Mouse (Mus musculus): Measurements from ENCODE around the gene Aldh3b2. TPM values are rescaled to one million over a fixed set of nuclear protein-coding genes. Genes with fewer than 3 reads are reported as not detected.

Gene Aldh3b2
- polyA plus RNA-seq, 2 experiments, result 14.5 to 28.1 TPM

DNA sequence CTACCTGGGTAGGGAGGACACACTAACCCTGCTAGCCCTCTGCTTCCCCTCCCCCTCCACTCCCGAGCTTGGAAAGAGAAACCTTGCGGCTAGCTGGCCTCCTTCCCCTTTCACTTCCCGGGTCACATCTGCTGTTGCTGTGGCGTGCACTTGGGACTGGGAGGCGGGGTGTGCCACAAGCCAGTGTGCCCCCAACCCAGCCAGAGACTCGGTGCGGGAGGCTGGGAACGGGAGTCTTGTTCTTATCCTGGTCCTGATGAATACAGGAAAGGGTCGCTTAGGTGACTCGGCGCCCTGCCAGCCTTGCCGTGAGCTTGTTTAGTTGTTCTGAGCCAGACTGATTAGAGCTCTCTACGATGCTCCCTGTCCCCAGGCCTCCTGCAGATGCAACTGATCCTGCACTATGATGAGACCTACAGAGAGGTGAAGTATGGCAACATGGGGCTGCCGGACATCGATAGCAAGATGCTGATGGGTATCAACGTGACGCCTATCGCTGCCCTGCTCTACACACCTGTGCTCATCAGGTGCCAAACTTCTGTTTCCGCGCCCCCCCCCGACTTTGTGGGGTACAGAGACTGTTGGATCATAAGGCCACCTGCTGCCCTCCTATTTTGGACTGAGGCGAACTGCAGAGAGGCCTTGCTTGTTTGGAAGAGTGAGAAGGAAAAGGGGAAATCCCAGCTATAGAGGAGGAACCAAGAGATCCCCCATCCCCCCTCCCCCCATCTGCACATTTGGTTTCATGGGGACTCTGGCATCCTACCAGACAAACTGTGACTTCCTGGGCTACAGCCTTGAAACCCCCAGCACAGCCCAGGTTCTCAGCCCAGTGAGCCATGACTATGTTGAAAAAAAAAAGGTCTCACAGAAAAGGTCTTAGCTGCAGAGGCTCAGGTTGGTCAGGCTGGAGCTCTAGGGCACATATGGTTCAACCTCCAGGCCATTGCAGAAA lies 36.0 kb upstream of the Aldh3b2 start:
- H3K9me3 ChIP-seq (ENCODE audit: control insufficient read depth, low read length), result no peaks in the 10 kb centered on the region
- H3K27ac ChIP-seq (replicated peaks; ENCODE audit: low read depth, low read length), result no peak overlapping the region
- H3K4me1 ChIP-seq (ENCODE audit: control insufficient read depth, insufficient read depth, low read length), result peaks cover 11% of the 10 kb centered on the region; the same call in 1 of the 2 replicates
- DNase-seq (ENCODE audit: low spot score), result peak; percentile 29
- peak overlapping the region; percentile 47 for H3K4me3 ChIP-seq (replicated peaks; ENCODE audit: low read length)
- H3K36me3 ChIP-seq (ENCODE audit: control insufficient read depth, insufficient read depth, low read length), result no peaks in the 10 kb centered on the region
- peak overlapping the region; percentile 56 for H3K9ac ChIP-seq (ENCODE audit: low read depth, low read length, severe bottlenecking)
- H3K4me2 ChIP-seq (replicated peaks; ENCODE audit: low read depth, low read length, severe bottlenecking), result peak overlapping the region; percentile 88
- 7% methylated on average over 22 of the region's 22 CpGs for WGBS
- no peak for TF ChIP-seq POLR2A (IDR thresholded peaks at IDR 0.05; ENCODE audit: borderline replicate concordance, extremely low read depth, insufficient read depth, insufficient read length)
- H3K27me3 ChIP-seq (ENCODE audit: control insufficient read depth, insufficient read depth, low read length), result no peaks in the 10 kb centered on the region
- ATAC-seq (ENCODE audit: low FRiP score, low read depth), result no peak

- Histone ChIP-seq H3K9ac (ENCODE audit: low read depth, low read length, severe bottlenecking) (no peak overlapping the region), H3K36me3 (ENCODE audit: control insufficient read depth, insufficient read depth, low read length) (no peaks in the 10 kb centered on the region), H3K4me3 (replicated peaks; ENCODE audit: low read length) (no peak overlapping the region), H3K4me2 (replicated peaks; ENCODE audit: low read depth, low read length, severe bottlenecking) (no peak overlapping the region), H3K27me3 (ENCODE audit: control insufficient read depth, insufficient read depth, low read length) (no peaks in the 10 kb centered on the region), H3K27ac (replicated peaks; ENCODE audit: low read depth, low read length) (no peak overlapping the region), H3K9me3 (ENCODE audit: control insufficient read depth, low read length) (no peaks in the 10 kb centered on the region), H3K4me1 (ENCODE audit: control insufficient read depth, insufficient read depth, low read length) (peaks cover 4% of the 10 kb centered on the region; the same call in 1 of the 2 replicates)
- ATAC-seq (ENCODE audit: low FRiP score, low read depth) (no peak), DNase-seq (ENCODE audit: low spot score) (no peak)
- TF ChIP-seq POLR2A (IDR thresholded peaks at IDR 0.05; ENCODE audit: borderline replicate concordance, extremely low read depth, insufficient read depth, insufficient read length), result no peak
- WGBS, result 85% methylated on average over 7 of the region's 7 CpGs
Measured at GRCm38 (mm10) chr19:3942315-3942714, 29.8 kb upstream of the Aldh3b2 start.

GRCm38 (mm10) chr19:3942986-3943735 lies 29.0 kb upstream of the Aldh3b2 start:
- no peak for TF ChIP-seq POLR2A (IDR thresholded peaks at IDR 0.05; ENCODE audit: borderline replicate concordance, extremely low read depth, insufficient read depth, insufficient read length)
- Histone ChIP-seq H3K36me3 (ENCODE audit: control insufficient read depth, insufficient read depth, low read length) (no peaks in the 10 kb centered on the region), H3K9me3 (ENCODE audit: control insufficient read depth, low read length) (no peaks in the 10 kb centered on the region), H3K9ac (ENCODE audit: low read depth, low read length, severe bottlenecking) (no peak overlapping the region), H3K4me3 (replicated peaks; ENCODE audit: low read length) (no peak overlapping the region), H3K27me3 (ENCODE audit: control insufficient read depth, insufficient read depth, low read length) (no peaks in the 10 kb centered on the region), H3K4me1 (ENCODE audit: control insufficient read depth, insufficient read depth, low read length) (peaks cover 4% of the 10 kb centered on the region; the same call in 1 of the 2 replicates), H3K4me2 (replicated peaks; ENCODE audit: low read depth, low read length, severe bottlenecking) (0 out of 2 replicates have a peak overlapping the region, but pooled peaks have one; percentile 8), H3K27ac (replicated peaks; ENCODE audit: low read depth, low read length) (no peak overlapping the region)
- WGBS, result 19% methylated on average over 27 of the region's 27 CpGs
- ATAC-seq (ENCODE audit: low FRiP score, low read depth) (no peak), DNase-seq (ENCODE audit: low spot score) (no peak)

GRCm38 (mm10) chr19:3945872-3946564 lies 26.1 kb upstream of the Aldh3b2 start:
- H3K9ac ChIP-seq (ENCODE audit: low read depth, low read length, severe bottlenecking), result no peak overlapping the region
- WGBS, result 32% methylated on average over 10 of the region's 10 CpGs
- DNase-seq (ENCODE audit: low spot score) (no peak), ATAC-seq (ENCODE audit: low FRiP score, low read depth) (no peak)
- no peaks in the 10 kb centered on the region for H3K36me3 ChIP-seq (ENCODE audit: control insufficient read depth, insufficient read depth, low read length)
- peaks cover 4% of the 10 kb centered on the region; the same call in 1 of the 2 replicates for H3K4me1 ChIP-seq (ENCODE audit: control insufficient read depth, insufficient read depth, low read length)
- H3K27ac ChIP-seq (replicated peaks; ENCODE audit: low read depth, low read length), result no peak overlapping the region
- H3K27me3 ChIP-seq (ENCODE audit: control insufficient read depth, insufficient read depth, low read length), result no peaks in the 10 kb centered on the region
- H3K4me3 ChIP-seq (replicated peaks; ENCODE audit: low read length), result no peak overlapping the region
- no peaks in the 10 kb centered on the region for H3K9me3 ChIP-seq (ENCODE audit: control insufficient read depth, low read length)
- TF ChIP-seq POLR2A (IDR thresholded peaks at IDR 0.05; ENCODE audit: borderline replicate concordance, extremely low read depth, insufficient read depth, insufficient read length), result no peak
- H3K4me2 ChIP-seq (replicated peaks; ENCODE audit: low read depth, low read length, severe bottlenecking), result no peak overlapping the region

GRCm38 (mm10) chr19:3946715-3947114 lies 25.4 kb upstream of the Aldh3b2 start:
- Histone ChIP-seq H3K27me3 (ENCODE audit: control insufficient read depth, insufficient read depth, low read length) (no peaks in the 10 kb centered on the region), H3K27ac (replicated peaks; ENCODE audit: low read depth, low read length) (no peak overlapping the region), H3K4me3 (replicated peaks; ENCODE audit: low read length) (no peak overlapping the region), H3K36me3 (ENCODE audit: control insufficient read depth, insufficient read depth, low read length) (no peaks in the 10 kb centered on the region), H3K9me3 (ENCODE audit: control insufficient read depth, low read length) (no peaks in the 10 kb centered on the region), H3K9ac (ENCODE audit: low read depth, low read length, severe bottlenecking) (no peak overlapping the region), H3K4me1 (ENCODE audit: control insufficient read depth, insufficient read depth, low read length) (peaks cover 4% of the 10 kb centered on the region; the same call in 1 of the 2 replicates), H3K4me2 (replicated peaks; ENCODE audit: low read depth, low read length, severe bottlenecking) (no peak overlapping the region)
- TF ChIP-seq POLR2A (IDR thresholded peaks at IDR 0.05; ENCODE audit: borderline replicate concordance, extremely low read depth, insufficient read depth, insufficient read length), result no peak
- ATAC-seq (ENCODE audit: low FRiP score, low read depth), result peak; percentile 67; the same call in 1 of the 2 replicates
- 14% methylated on average over 2 of the region's 2 CpGs for WGBS
- DNase-seq (ENCODE audit: low spot score), result peak; percentile 52

All from limb, embryonic 14.5 days (tissue).